Mouse (Mus musculus) neutrophil, adult 5-6 weeks (primary cell): Measurements from ENCODE around the gene Adamts17. TPM values are rescaled to one million over a fixed set of nuclear protein-coding genes. Genes with fewer than 3 reads are reported as not detected.

Source experiments
- ATAC-seq: fragments of 151-379, 151-347 bp; 2 replicates; pipeline ENCODE4 v1.8.0; 2017; ENCODE audit warnings: mild to moderate bottlenecking, moderate TSS enrichment; ENCODE audit not compliant: insufficient number of reproducible peaks, poor library complexity, low FRiP score, severe bottlenecking; ENCODE audit errors: extremely low read depth
- total RNA-seq: library from RNA; stranded (forward); fragments of 200-1000 nt; gene quantifications from 2 replicates; pipeline ENCODE4 v1.2.3, GENCODE M21; 2017

The Adamts17 gene
- total RNA-seq, 1 experiment from 2014 or later, result not detected

DNA sequence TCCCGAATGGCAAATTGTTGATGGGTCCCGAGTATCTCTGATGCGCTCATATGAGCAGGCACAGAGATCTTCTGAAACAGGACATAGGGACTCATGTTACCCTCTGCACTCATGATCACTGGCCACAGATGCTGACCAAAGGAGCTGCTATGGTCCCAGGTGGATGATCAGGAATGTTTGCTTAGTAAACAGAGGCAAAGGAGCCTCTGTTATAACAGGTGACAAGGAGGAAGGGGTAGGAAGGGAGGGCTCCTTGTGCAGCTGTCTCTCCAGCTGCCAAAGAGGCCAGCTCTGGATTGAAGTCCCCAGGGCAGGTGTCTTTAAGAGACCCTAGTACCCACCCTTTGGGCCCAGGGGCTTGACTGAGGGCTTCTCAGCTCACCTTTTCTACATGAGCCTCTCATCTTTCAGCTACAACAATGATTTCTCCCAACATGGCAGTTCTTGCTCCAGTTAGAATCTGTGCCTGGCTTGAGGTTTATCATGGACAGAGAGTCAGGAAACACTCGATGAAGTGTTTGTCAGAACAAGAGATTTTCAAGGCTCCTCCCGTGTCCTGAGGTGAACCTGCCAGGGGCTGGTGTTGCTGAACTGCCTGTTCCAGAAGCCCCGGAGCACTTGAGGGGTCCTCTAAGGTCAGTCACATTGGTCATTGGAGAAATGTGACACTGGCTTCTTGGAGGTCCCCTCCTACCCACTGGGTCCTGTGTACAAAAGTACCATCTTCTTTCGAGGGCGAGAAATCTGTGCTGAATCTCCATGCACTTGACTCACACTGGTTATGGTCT is 120.9 kb downstream of the Adamts17 start:
- ATAC-seq, result no peak

DNA sequence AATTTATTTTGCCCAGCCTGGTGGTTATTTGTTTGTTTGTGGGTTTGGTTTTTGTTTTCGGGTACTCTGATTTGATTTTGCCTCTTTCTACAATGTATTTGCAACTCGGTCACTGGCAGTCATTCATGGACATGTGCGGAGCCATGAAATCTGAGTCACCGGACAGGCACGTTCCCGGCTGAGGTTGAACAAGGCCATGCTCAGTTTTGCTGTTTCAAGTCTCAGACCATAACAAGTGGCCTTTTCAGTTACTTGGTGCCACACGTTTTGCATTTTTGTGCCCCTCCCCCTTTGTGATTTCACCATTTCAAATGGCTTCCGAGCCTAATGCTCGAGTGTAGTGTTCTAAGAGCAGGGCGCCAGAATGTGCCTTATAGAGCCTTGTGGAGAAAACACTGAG is 123.2 kb downstream of the Adamts17 start:
- ATAC-seq, result no peak

DNA sequence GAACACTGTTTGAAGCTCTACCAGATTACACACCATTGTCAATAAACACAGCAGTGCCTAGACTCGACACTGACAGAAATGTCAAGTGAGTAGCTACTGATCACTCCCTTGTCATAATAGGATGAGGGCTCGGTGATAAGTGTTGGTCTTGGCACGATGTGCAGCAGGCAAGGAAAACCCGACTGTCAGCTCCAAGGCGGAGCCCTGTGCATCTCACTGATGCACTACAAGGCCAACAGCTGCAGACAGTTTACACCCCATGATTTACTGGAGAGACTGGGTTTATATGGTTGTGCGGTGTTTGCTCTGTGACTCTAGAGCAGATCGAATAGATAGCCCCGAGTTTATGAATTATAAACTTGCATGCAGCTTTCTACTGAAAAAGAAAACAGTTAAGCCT is 124.0 kb downstream of the Adamts17 start:
- no peak for ATAC-seq

GRCm38 (mm10) chr7:66966541-66967205 is 127.1 kb downstream of the Adamts17 start:
- no peak for ATAC-seq

DNA sequence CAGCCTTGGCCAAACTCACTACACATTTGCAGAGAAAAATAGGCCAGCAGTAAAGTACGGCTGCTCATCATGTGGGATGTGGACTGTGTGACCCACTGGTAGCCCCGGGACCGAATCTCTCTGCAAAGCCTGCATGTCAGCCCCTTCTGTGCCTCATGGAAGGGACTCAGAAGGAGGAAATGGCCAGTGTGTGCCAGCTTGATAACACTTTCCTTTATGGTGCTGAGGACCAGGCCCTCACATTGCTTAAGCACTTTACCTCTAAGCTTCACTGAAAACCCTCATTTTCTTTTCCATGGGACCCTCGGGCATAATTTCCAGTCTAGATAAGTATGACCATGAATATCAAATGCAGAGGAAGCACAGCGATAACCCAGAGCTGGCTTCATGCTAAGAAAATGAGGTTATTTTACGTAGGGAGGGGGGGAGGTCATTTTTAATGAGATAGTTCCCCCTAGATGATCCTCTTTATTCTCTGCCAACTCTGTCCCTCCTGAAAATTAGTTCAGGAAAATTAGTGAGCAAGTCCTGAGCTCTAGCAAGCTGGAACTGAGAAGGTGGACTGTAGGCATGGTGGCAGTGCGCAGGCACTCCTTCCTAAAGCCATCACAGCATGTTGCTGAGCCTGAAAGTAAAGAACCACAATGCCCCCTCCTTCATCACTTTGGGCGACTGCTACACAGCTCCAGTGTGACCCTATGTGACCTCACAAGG is 127.8 kb downstream of the Adamts17 start:
- ATAC-seq, result no peak

DNA sequence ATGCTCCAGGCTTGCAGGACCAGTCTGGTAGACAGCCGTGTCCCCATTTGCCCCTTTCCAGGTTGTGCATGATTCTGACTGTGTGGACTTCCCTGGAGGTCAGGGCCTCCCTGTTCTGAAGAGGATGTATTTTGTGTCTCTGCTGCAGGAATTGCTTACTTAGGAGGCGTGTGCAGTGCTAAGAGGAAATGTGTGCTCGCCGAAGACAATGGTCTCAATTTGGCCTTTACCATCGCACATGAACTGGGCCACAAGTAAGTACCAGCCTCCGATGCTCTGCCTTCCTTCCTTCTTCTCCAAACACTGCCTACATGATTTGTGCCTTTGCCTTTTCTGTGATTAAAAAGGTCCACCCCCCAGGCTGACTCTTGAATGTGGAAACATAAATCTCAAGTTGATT is 129.1 kb downstream of the Adamts17 start:
- ATAC-seq, result no peak

- no peak for ATAC-seq
Observed at GRCm38 (mm10) chr7:66969199-66969598, 129.7 kb downstream of the Adamts17 start.

GRCm38 (mm10) chr7:66970235-66970634 is 130.7 kb downstream of the Adamts17 start:
- ATAC-seq, result no peak

GRCm38 (mm10) chr7:66970974-66971373 is 131.4 kb downstream of the Adamts17 start:
- no peak for ATAC-seq

GRCm38 (mm10) chr7:66974859-66975258 is 135.3 kb downstream of the Adamts17 start:
- ATAC-seq, result no peak

DNA sequence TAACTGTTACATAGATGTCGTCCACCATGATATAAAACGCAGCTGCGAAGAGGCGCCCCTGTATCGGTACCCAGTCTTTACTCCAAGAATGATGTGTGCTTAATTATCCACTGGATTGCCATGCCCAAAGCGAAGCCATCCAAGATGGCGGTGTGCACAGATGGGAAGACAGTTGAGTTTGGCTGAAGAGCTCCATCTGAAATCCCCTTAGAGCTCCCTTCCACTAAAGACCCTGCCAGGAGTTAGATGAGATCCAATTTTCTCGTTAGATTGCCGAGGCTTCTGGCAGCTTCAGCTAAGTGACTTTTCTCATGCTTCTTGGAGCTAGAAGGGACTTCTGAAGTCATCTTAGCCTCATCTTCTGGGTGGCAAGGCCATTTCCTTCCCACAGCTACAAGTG is 136.8 kb downstream of the Adamts17 start:
- no peak for ATAC-seq

DNA sequence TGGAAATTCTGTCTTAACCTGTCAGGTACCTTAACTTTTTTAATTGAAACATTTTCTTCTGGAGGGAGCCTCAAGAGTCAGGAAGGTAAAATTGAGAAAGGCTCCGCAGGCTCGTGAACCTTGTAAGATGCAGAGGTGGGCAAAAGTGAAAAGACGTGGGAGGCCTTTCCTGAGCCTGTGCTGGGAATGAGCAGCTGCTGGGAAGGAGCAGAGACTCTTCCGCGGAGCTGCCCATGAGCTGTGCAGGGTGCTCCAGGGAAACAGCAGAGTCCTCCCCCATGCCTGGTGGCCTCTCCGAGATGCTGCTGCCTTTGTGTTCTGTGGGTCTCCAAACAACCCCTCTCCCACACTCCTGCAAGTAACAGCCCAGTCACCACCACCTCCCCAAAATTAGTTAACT is 142.1 kb downstream of the Adamts17 start:
- no peak for ATAC-seq

DNA sequence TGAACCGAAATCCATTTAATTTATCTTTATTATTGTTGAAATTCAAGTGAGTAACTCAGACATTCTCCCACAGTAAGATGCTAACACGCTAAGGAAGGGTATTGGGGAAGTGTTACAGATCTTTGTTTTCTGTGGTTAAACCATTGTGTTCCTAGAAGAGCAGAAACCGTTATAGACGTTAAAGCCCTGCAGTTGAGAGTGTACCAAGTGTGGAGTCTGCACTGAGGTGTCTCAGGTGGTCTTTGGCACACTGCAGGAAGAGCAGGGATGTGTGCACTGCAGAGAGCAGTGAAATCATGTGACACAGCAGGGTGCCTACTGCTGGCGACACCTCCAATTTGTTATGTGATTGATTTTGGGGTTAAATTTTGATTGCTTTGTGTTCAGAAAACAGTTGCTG is 142.5 kb downstream of the Adamts17 start:
- no peak for ATAC-seq

DNA sequence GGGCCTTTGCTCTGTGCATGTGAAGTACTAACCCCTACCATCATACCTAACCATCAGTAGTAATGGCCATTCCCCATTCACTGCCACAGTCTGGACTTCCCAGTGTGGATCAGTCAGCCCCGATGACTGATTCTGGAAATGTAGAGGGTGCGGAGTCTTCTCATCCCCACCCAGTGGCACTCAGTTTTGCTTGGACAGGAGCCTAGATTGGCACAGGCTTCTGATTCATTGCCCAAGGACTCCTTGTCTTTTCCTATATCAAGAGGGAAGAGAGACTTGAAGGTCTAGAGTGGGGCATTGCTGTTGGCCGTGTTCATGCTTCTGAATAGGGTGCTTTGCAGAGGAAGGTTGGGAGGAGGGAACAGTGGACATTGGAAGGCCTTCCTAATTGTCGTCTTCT is 148.1 kb downstream of the Adamts17 start:
- no peak for ATAC-seq

GRCm38 (mm10) chr7:66988441-66988840 is 148.9 kb downstream of the Adamts17 start:
- ATAC-seq, result no peak

DNA sequence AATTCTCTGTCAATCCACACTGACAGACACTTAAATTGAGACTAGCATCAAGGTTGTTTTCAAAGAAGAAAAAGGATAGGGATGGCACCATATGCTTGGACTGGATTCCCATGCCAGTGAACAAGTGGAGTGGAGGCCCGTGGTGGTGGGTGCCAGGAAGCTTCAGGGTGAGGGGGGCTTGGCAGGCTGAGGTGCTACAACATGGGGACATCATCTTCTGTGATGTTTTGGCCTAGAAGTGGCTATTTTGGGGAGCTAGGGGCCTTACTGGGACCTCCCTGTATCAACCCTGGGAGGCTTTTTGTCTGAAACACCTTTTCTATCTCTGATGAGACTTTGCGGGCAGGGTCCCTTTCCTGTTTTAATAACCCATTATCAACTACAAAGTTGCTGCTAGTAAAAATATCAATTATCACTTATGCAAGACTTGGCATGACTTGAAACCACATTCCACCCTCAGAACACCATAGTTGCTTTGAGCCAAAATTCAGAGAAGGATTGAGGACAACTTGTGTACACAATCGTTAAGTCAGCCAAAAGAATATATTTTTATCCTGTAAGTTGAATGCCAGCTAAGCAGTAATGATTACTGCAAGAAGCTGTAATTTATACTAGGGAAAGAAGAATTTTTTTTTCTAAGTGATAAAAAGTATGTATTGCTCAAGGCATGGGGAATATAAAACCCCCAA is 150.0 kb downstream of the Adamts17 start:
- ATAC-seq, result no peak

- ATAC-seq, result no peak
Observed at GRCm38 (mm10) chr7:66998821-66999220, 159.3 kb downstream of the Adamts17 start.

DNA sequence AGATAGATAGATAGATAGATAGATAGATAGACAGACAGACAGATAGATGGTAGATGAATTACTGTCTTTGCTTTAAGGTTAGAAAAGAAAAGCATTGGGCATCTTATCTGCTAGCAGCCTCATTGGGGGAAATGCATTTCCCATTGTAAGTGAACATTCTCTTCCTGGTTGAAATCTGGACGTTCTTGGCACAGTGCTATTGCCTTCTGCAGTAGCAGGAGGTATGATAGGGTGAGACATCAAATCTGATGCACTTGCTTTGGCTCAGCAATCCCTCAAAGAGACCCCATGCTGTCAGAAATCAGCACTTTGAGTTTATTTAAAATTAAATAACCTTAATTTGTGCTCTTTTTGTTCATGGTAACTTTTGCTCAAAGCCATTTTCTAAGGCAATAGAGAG is 164.1 kb downstream of the Adamts17 start:
- ATAC-seq, result no peak

DNA sequence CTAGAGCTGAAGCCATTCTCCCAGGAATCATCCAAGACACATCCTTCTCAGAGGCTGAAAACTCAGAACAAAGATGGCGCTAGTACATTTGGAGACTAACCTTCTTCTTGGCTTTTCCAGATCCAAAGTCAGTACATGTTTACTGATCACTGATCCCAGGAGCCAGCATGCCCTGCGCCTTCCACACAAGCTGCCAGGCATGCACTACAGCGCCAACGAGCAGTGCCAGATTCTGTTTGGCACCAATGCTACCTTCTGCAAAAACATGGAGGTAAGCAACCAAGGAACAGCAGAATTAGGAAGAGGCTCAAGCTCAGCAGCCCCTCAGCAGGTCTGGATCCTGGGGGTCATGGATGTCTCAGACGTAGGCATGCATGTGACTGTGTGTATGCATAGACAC is 164.7 kb downstream of the Adamts17 start:
- no peak for ATAC-seq
